Comparison of ENCODE assay signal across 1 mouse cellular context in the genomic region with DNA sequence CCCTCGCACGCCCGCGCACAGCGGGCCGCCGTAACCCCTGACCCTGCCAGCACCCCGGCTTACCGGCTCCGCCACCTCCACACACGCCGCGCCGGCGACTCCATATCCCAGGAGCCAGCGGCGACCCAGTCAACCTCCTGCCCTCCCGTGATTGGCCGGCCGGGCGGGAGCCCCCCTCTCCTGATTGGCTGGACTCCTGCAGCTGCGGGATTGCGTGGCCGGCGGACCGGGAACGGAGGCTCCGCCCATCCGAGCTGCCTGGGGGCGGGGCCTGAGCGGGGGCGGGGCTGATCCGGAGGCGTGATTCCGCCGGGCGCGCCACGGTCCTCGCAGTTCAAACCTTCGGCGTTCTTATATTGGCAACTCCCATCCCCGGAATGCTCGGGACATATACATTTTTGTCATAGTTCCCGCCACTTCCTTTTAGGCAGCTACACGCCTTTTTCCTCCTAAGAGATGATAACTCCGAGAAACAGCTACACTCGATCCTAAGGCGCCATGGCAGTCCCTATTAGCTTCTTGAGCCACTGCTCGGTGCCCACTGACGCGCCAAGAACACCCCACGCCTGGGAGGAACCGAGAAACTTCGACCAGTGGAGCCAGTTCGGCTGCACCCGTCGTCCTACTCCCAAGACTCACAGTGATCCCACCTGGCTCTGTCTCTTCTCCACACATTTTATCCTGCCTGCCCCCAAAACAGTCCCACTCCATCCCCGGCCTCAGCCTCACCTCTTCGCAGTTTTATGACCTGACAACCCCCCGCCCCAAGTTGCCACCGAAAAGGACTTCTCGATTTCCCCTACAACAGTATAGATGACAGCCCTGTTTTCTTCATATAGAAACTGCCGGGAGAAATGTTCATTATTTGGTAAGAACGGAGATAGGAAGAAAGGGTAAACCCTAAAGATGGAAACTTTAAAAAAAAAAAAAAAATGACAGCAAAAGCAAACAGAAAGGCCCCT.
TF ChIP-seq lines count a peak whose summit lies in the region.

No protein-coding gene starts in this region.

TF ChIP-seq in myocyte, 11 proteins besides CTCF, POLR2A, EP300 and RAD21:
- peak; percentile 90 for TF ChIP-seq POLR2AphosphoS2 (IDR thresholded peaks at IDR 0.05; ENCODE audit: insufficient read length, low read depth)
- TF ChIP-seq E2F4 (IDR thresholded peaks at IDR 0.05; ENCODE audit: insufficient read depth), result peak; percentile 63
- TF ChIP-seq MAX (IDR thresholded peaks at IDR 0.05; ENCODE audit: low read depth), result no peak
- no peak for TF ChIP-seq SRF (IDR thresholded peaks at IDR 0.05; ENCODE audit: control insufficient read depth, insufficient read length, low read depth)
- TF ChIP-seq MYOG (IDR thresholded peaks at IDR 0.05; ENCODE audit: control insufficient read depth in 1 of 3, insufficient read depth in 1 of 3, insufficient read length in 2 of 3, low read depth in 2 of 3), result no peak
- TF ChIP-seq TCF12 (IDR thresholded peaks at IDR 0.05; ENCODE audit: insufficient read depth, poor library complexity, severe bottlenecking), result no peak
- TF ChIP-seq USF1 (IDR thresholded peaks at IDR 0.05; ENCODE audit: low read depth), result no peak
- TF ChIP-seq MYOD1 (IDR thresholded peaks at IDR 0.05; ENCODE audit: control insufficient read depth in 1 of 3, insufficient read length in 2 of 3, low read depth in 2 of 3), result peak in 1 of 3 experiments; percentile 12
